Mouse (Mus musculus): ENCODE data around the gene Hc. TPM values are rescaled to one million over a fixed set of nuclear protein-coding genes. Genes with fewer than 3 reads are reported as not detected.

Gene Hc
- polyA plus RNA-seq, 1 experiment from 2014 or later = 0.41 TPM

GRCm38 (mm10) chr2:34960466-34960865 is 100.8 kb downstream of the Hc start:
- Histone ChIP-seq H3K27ac (replicated peaks; ENCODE audit: low read depth, low read length) (no peak overlapping the region), H3K36me3 (ENCODE audit: control insufficient read depth, insufficient read depth, low read length) (no peaks in the 10 kb centered on the region), H3K9me3 (ENCODE audit: control insufficient read depth, low read length) (no peaks in the 10 kb centered on the region), H3K4me2 (ENCODE audit: low read length) (no peak overlapping the region), H3K4me3 (replicated peaks; ENCODE audit: low read depth, low read length) (no peak overlapping the region), H3K4me1 (ENCODE audit: control insufficient read depth, insufficient read depth, low read length) (no peaks in the 10 kb centered on the region), H3K27me3 (ENCODE audit: control insufficient read depth, insufficient read depth, low read length) (no peaks in the 10 kb centered on the region), H3K9ac (replicated peaks; ENCODE audit: low read length) (no peak overlapping the region)
- ATAC-seq (ENCODE audit: low FRiP score, low TSS enrichment) (no peak), DNase-seq (no peak)
- 74% methylated on average over 5 of the region's 5 CpGs for WGBS

- H3K36me3 ChIP-seq (ENCODE audit: control insufficient read depth, insufficient read depth, low read length) = no peaks in the 10 kb centered on the region
- 95% methylated on average over 7 of the region's 7 CpGs for WGBS
- no peak overlapping the region for H3K9ac ChIP-seq (replicated peaks; ENCODE audit: low read length)
- H3K9me3 ChIP-seq (ENCODE audit: control insufficient read depth, low read length) = no peaks in the 10 kb centered on the region
- H3K4me3 ChIP-seq (replicated peaks; ENCODE audit: low read depth, low read length) = no peak overlapping the region
- H3K27ac ChIP-seq (replicated peaks; ENCODE audit: low read depth, low read length) = no peak overlapping the region
- no peaks in the 10 kb centered on the region for H3K4me1 ChIP-seq (ENCODE audit: control insufficient read depth, insufficient read depth, low read length)
- DNase-seq (no peak), ATAC-seq (ENCODE audit: low FRiP score, low TSS enrichment) (no peak)
- no peak overlapping the region for H3K4me2 ChIP-seq (ENCODE audit: low read length)
- no peaks in the 10 kb centered on the region for H3K27me3 ChIP-seq (ENCODE audit: control insufficient read depth, insufficient read depth, low read length)
These were observed 102.7 kb downstream of the Hc start for GRCm38 (mm10) chr2:34958582-34958981.

GRCm38 (mm10) chr2:34958036-34958435 is 103.2 kb downstream of the Hc start:
- Histone ChIP-seq H3K27ac (replicated peaks; ENCODE audit: low read depth, low read length) (no peak overlapping the region), H3K9me3 (ENCODE audit: control insufficient read depth, low read length) (no peaks in the 10 kb centered on the region), H3K4me1 (ENCODE audit: control insufficient read depth, insufficient read depth, low read length) (no peaks in the 10 kb centered on the region), H3K36me3 (ENCODE audit: control insufficient read depth, insufficient read depth, low read length) (no peaks in the 10 kb centered on the region), H3K9ac (replicated peaks; ENCODE audit: low read length) (no peak overlapping the region), H3K4me3 (replicated peaks; ENCODE audit: low read depth, low read length) (no peak overlapping the region), H3K4me2 (ENCODE audit: low read length) (no peak overlapping the region), H3K27me3 (ENCODE audit: control insufficient read depth, insufficient read depth, low read length) (no peaks in the 10 kb centered on the region)
- DNase-seq (no peak), ATAC-seq (ENCODE audit: low FRiP score, low TSS enrichment) (no peak)
- 80% methylated on average over 7 of the region's 7 CpGs for WGBS

- Histone ChIP-seq H3K4me3 (replicated peaks; ENCODE audit: low read depth, low read length) (no peak overlapping the region), H3K36me3 (ENCODE audit: control insufficient read depth, insufficient read depth, low read length) (no peaks in the 10 kb centered on the region), H3K9ac (replicated peaks; ENCODE audit: low read length) (no peak overlapping the region), H3K9me3 (ENCODE audit: control insufficient read depth, low read length) (no peaks in the 10 kb centered on the region), H3K4me2 (ENCODE audit: low read length) (no peak overlapping the region), H3K27ac (replicated peaks; ENCODE audit: low read depth, low read length) (no peak overlapping the region), H3K4me1 (ENCODE audit: control insufficient read depth, insufficient read depth, low read length) (no peaks in the 10 kb centered on the region), H3K27me3 (ENCODE audit: control insufficient read depth, insufficient read depth, low read length) (no peaks in the 10 kb centered on the region)
- DNase-seq (no peak), ATAC-seq (ENCODE audit: low FRiP score, low TSS enrichment) (no peak)
- WGBS = 77% methylated on average over 1 of the region's 1 CpGs
These were observed 103.8 kb downstream of the Hc start for GRCm38 (mm10) chr2:34957405-34957804.

GRCm38 (mm10) chr2:34956941-34957340 is 104.3 kb downstream of the Hc start:
- 66% methylated on average over 5 of the region's 5 CpGs for WGBS
- Histone ChIP-seq H3K9me3 (ENCODE audit: control insufficient read depth, low read length) (no peaks in the 10 kb centered on the region), H3K4me1 (ENCODE audit: control insufficient read depth, insufficient read depth, low read length) (no peaks in the 10 kb centered on the region), H3K9ac (replicated peaks; ENCODE audit: low read length) (no peak overlapping the region), H3K27me3 (ENCODE audit: control insufficient read depth, insufficient read depth, low read length) (no peaks in the 10 kb centered on the region), H3K36me3 (ENCODE audit: control insufficient read depth, insufficient read depth, low read length) (no peaks in the 10 kb centered on the region), H3K4me2 (ENCODE audit: low read length) (no peak overlapping the region), H3K4me3 (replicated peaks; ENCODE audit: low read depth, low read length) (no peak overlapping the region), H3K27ac (replicated peaks; ENCODE audit: low read depth, low read length) (no peak overlapping the region)
- ATAC-seq (ENCODE audit: low FRiP score, low TSS enrichment) (no peak), DNase-seq (no peak)

GRCm38 (mm10) chr2:34954344-34954743 is 106.9 kb downstream of the Hc start:
- H3K27me3 ChIP-seq (ENCODE audit: control insufficient read depth, insufficient read depth, low read length) = no peaks in the 10 kb centered on the region
- no peak overlapping the region for H3K4me3 ChIP-seq (replicated peaks; ENCODE audit: low read depth, low read length)
- no peak overlapping the region for H3K4me2 ChIP-seq (ENCODE audit: low read length)
- no peaks in the 10 kb centered on the region for H3K9me3 ChIP-seq (ENCODE audit: control insufficient read depth, low read length)
- DNase-seq = no peak
- H3K36me3 ChIP-seq (ENCODE audit: control insufficient read depth, insufficient read depth, low read length) = no peaks in the 10 kb centered on the region
- H3K9ac ChIP-seq (replicated peaks; ENCODE audit: low read length) = no peak overlapping the region
- H3K4me1 ChIP-seq (ENCODE audit: control insufficient read depth, insufficient read depth, low read length) = no peaks in the 10 kb centered on the region
- H3K27ac ChIP-seq (replicated peaks; ENCODE audit: low read depth, low read length) = no peak overlapping the region
- ATAC-seq (ENCODE audit: low FRiP score, low TSS enrichment) = no peak

GRCm38 (mm10) chr2:34953547-34954116 is 107.6 kb downstream of the Hc start:
- Histone ChIP-seq H3K27ac (replicated peaks; ENCODE audit: low read depth, low read length) (no peak overlapping the region), H3K9me3 (ENCODE audit: control insufficient read depth, low read length) (no peaks in the 10 kb centered on the region), H3K36me3 (ENCODE audit: control insufficient read depth, insufficient read depth, low read length) (no peaks in the 10 kb centered on the region), H3K4me3 (replicated peaks; ENCODE audit: low read depth, low read length) (no peak overlapping the region), H3K4me2 (ENCODE audit: low read length) (no peak overlapping the region), H3K4me1 (ENCODE audit: control insufficient read depth, insufficient read depth, low read length) (no peaks in the 10 kb centered on the region), H3K27me3 (ENCODE audit: control insufficient read depth, insufficient read depth, low read length) (no peaks in the 10 kb centered on the region), H3K9ac (replicated peaks; ENCODE audit: low read length) (no peak overlapping the region)
- WGBS = 82% methylated on average over 2 of the region's 2 CpGs
- ATAC-seq (ENCODE audit: low FRiP score, low TSS enrichment) = no peak
- no peak for DNase-seq

GRCm38 (mm10) chr2:34953018-34953417 is 108.2 kb downstream of the Hc start:
- WGBS = 78% methylated on average over 4 of the region's 4 CpGs
- no peak overlapping the region for H3K4me3 ChIP-seq (replicated peaks; ENCODE audit: low read depth, low read length)
- no peak overlapping the region for H3K9ac ChIP-seq (replicated peaks; ENCODE audit: low read length)
- H3K27me3 ChIP-seq (ENCODE audit: control insufficient read depth, insufficient read depth, low read length) = no peaks in the 10 kb centered on the region
- H3K9me3 ChIP-seq (ENCODE audit: control insufficient read depth, low read length) = no peaks in the 10 kb centered on the region
- DNase-seq (no peak), ATAC-seq (ENCODE audit: low FRiP score, low TSS enrichment) (no peak)
- H3K4me2 ChIP-seq (ENCODE audit: low read length) = no peak overlapping the region
- no peaks in the 10 kb centered on the region for H3K4me1 ChIP-seq (ENCODE audit: control insufficient read depth, insufficient read depth, low read length)
- no peak overlapping the region for H3K27ac ChIP-seq (replicated peaks; ENCODE audit: low read depth, low read length)
- no peaks in the 10 kb centered on the region for H3K36me3 ChIP-seq (ENCODE audit: control insufficient read depth, insufficient read depth, low read length)

GRCm38 (mm10) chr2:34951469-34951868 is 109.8 kb downstream of the Hc start:
- no peak for ATAC-seq (ENCODE audit: low FRiP score, low TSS enrichment)
- no peaks in the 10 kb centered on the region for H3K4me1 ChIP-seq (ENCODE audit: control insufficient read depth, insufficient read depth, low read length)
- H3K36me3 ChIP-seq (ENCODE audit: control insufficient read depth, insufficient read depth, low read length) = no peaks in the 10 kb centered on the region
- DNase-seq = no peak
- no peak overlapping the region for H3K4me2 ChIP-seq (ENCODE audit: low read length)
- no peak overlapping the region for H3K4me3 ChIP-seq (replicated peaks; ENCODE audit: low read depth, low read length)
- no peak overlapping the region for H3K27ac ChIP-seq (replicated peaks; ENCODE audit: low read depth, low read length)
- H3K9me3 ChIP-seq (ENCODE audit: control insufficient read depth, low read length) = no peaks in the 10 kb centered on the region
- H3K9ac ChIP-seq (replicated peaks; ENCODE audit: low read length) = no peak overlapping the region
- H3K27me3 ChIP-seq (ENCODE audit: control insufficient read depth, insufficient read depth, low read length) = no peaks in the 10 kb centered on the region

Data from midbrain, embryonic 14.5 days (tissue).